Mouse (Mus musculus) heart, adult 2 months (tissue): Measurements from ENCODE around the gene Tubb1.

Source experiments
- CTCF ChIP-seq: fragments of 200-600 bp; IDR thresholded peaks from 2 replicates; pipeline ENCODE4 v1.8.1; 2022; ENCODE audit warnings: antibody characterized with exemption, mild to moderate bottlenecking, moderate library complexity
- POLR2A ChIP-seq: fragments of 200-500 bp; IDR thresholded peaks from 2 replicates; pipeline ENCODE4 v1.6.1; 2011; ENCODE audit warnings: mild to moderate bottlenecking, low read depth, low read length, control low read depth; ENCODE audit not compliant: insufficient read depth

DNA sequence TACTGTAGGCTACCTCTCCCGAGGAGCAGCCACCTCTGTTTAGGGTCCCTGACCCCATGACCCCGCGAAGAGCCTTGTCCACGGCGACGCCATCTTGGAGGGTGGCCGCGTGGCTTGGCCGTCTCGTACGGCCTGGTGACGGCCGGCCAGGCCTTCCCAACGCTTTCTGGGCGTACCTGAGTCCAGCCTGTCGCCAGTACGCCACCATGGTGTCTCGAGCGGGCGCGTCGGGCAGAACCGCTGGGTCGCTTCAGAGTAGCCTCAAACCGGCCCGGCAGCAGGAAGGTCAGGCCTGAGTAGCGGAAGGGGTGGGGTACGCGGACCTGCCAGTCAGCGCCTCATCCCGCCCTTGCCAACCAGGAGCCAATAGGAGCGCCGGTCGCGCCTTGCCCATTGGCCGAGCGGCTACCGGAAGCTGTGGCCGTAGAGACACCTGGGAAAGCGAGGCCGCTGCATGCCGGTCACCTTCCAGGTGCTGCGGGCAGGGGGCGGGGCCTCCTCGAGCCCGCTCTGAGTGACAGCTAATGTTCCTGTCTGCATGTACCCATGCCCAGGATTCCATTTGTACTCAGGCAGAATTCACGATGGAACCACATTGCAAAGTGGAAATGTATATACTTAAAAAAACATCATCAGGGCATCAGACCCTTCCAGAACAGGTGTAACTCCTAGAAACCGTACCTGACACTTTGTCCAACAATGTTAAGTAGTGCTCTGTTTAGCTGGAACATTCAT is 13.5 kb downstream of the Tubb1 start, which contains the start of gene Atp5e:
- TF ChIP-seq CTCF (peak; percentile 44), POLR2A (peak; percentile 75)
